ENCODE assay signal across 16 mouse cellular contexts in the genomic region with DNA sequence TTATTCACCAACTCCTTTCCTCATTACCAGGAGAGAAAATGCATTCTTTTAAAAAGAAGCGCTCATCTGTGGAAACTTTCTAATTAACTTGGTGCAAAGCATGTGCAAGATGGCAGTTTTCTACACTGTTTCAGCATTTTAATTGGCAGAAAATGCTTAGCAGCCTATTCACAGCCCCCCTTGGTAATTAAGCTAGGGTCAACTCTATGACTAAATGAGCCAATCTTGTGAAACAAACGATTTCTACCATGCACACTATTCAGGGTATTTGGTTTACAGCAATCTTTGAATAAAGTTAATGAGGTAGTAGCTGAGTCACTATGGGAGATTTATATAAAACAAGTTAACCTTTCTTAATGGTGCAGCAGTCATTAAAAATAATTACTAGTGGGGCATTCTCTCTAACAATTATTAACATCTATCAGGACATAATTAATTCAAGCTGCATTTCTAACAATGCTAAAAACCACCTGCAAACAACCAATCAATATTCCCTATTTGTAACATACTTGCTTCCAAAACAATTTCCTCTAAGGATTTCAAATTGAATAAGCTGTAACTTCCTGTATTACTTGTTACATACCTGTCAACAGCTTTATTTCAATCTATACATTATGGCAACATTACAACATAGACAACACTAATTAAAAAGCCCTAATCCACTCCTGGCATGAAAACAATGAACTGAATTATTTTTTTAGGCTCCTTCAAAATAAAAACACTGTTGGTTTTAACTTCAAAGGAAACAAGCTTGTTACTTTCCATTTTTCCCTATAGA.
DNase-seq lines count a peak whose midpoint lies in the region; ATAC-seq lines count a peak whose summit lies in the region.
"Had no signal": no experiment of that assay in that cellular context is flagged by ENCODE, and none has a peak within 500 bp of the region (broad histone marks: within the 10 kb centered on the region; RNA-seq: fewer than 3 reads in every experiment).

No protein-coding gene starts in this region.

- 0 out of 2 replicates have a peak, but pooled peaks cover 4% of the 10 kb centered on the region for H3K4me1 ChIP-seq in limb, embryonic 11.5 days (ENCODE audit: control insufficient read depth, insufficient read depth, low read length)
- peaks cover 22% of the 10 kb centered on the region for H3K4me1 ChIP-seq in limb, embryonic 10.5 days
- H3K4me1 ChIP-seq in hindbrain, embryonic 16.5 days (ENCODE audit: control insufficient read depth, insufficient read depth, low read depth, low read length): no peaks in the 10 kb centered on the region
- peaks cover 6% of the 10 kb centered on the region; the same call in 1 of the 2 replicates for H3K4me1 ChIP-seq in neural tube, embryonic 15.5 days
- H3K4me1 ChIP-seq: heart, embryonic 15.5 days; lung, embryonic 15.5 days had no signal

- H3K4me2 ChIP-seq in limb, embryonic 11.5 days (ENCODE audit: low read depth, severe bottlenecking): no peak overlapping the region
- no peak overlapping the region for H3K4me2 ChIP-seq in hindbrain, embryonic 16.5 days (ENCODE audit: low read length)
- H3K4me2 ChIP-seq in neural tube, embryonic 15.5 days: no peak overlapping the region
- H3K4me2 ChIP-seq: heart, embryonic 15.5 days; liver, embryonic 11.5 days; lung, embryonic 15.5 days had no signal

- peak; percentile 79 for ATAC-seq in limb, embryonic 11.5 days (ENCODE audit: insufficient number of reproducible peaks, low FRiP score, low TSS enrichment, low read depth)
- ATAC-seq in hindbrain, embryonic 16.5 days: peak; percentile 86
- ATAC-seq in neural tube, embryonic 15.5 days (ENCODE audit: low FRiP score): peak; percentile 86

- no peaks in the 10 kb centered on the region for H3K27me3 ChIP-seq in limb, embryonic 11.5 days (ENCODE audit: control insufficient read depth, insufficient read depth, low read length)
- no peaks in the 10 kb centered on the region for H3K27me3 ChIP-seq in limb, embryonic 10.5 days (ENCODE audit: low read depth, poor library complexity, severe bottlenecking)
- no peaks in the 10 kb centered on the region for H3K27me3 ChIP-seq in hindbrain, embryonic 16.5 days (replicated peaks; ENCODE audit: control insufficient read depth, insufficient read depth, low read length)
- H3K27me3 ChIP-seq in neural tube, embryonic 15.5 days (replicated peaks): no peaks in the 10 kb centered on the region
- H3K27me3 ChIP-seq: CH12.LX; heart, embryonic 15.5 days; lung, embryonic 15.5 days; megakaryocyte, embryonic 14.5 days had no signal

- 21% methylated on average over 2 of the region's 2 CpGs for WGBS in limb, embryonic 11.5 days
- 32% methylated on average over 2 of the region's 2 CpGs for WGBS in limb, embryonic 10.5 days
- WGBS in hindbrain, embryonic 16.5 days: 31% methylated on average over 2 of the region's 2 CpGs
- WGBS in neural tube, embryonic 15.5 days: 21% methylated on average over 2 of the region's 2 CpGs

- no peak overlapping the region for H3K4me3 ChIP-seq in limb, embryonic 11.5 days (ENCODE audit: low read depth, low read length)
- H3K4me3 ChIP-seq in limb, embryonic 10.5 days: no peak overlapping the region
- no peak overlapping the region for H3K4me3 ChIP-seq in hindbrain, embryonic 16.5 days (ENCODE audit: low read length)
- H3K4me3 ChIP-seq in neural tube, embryonic 15.5 days (replicated peaks): no peak overlapping the region
- H3K4me3 ChIP-seq: heart, embryonic 15.5 days; lung, embryonic 15.5 days; megakaryocyte, embryonic 14.5 days had no signal

- peak; percentile 19 for DNase-seq in embryo, embryonic 10.5 days (ENCODE audit: low spot score)
- no peak for DNase-seq in embryo, embryonic 9.5 days (ENCODE audit: extremely low spot score)
- DNase-seq in limb, embryonic 11.5 days (ENCODE audit: low spot score): no peak
- no peak for DNase-seq in limb, embryonic 10.5 days (ENCODE audit: low spot score)
- no peak for DNase-seq in gastrocnemius, adult 18-20 months (ENCODE audit: low spot score)
- DNase-seq in T-cell, adult 2 months (ENCODE audit: low spot score): no peak
- DNase-seq: cerebellum, adult 9-10 months; gastrocnemius, postnatal 25 days; thymus, postnatal 4 days had no signal

- H3K27ac ChIP-seq in limb, embryonic 11.5 days (replicated peaks; ENCODE audit: low read depth, low read length): no peak overlapping the region
- no peak overlapping the region for H3K27ac ChIP-seq in limb, embryonic 10.5 days
- H3K27ac ChIP-seq in hindbrain, embryonic 16.5 days (ENCODE audit: low read depth, low read length): no peak overlapping the region
- H3K27ac ChIP-seq in neural tube, embryonic 15.5 days (replicated peaks): no peak overlapping the region
- H3K27ac ChIP-seq: heart, embryonic 15.5 days; lung, embryonic 15.5 days had no signal

- no peaks in the 10 kb centered on the region for H3K9me3 ChIP-seq in limb, embryonic 11.5 days (ENCODE audit: control insufficient read depth, low read length)
- H3K9me3 ChIP-seq in limb, embryonic 10.5 days (replicated peaks): no peaks in the 10 kb centered on the region
- no peaks in the 10 kb centered on the region for H3K9me3 ChIP-seq in hindbrain, embryonic 16.5 days (ENCODE audit: control insufficient read depth, low read length)
- no peaks in the 10 kb centered on the region for H3K9me3 ChIP-seq in neural tube, embryonic 15.5 days (replicated peaks)
- H3K9me3 ChIP-seq: heart, embryonic 15.5 days; lung, embryonic 15.5 days; megakaryocyte, embryonic 14.5 days had no signal

- peaks cover 7% of the 10 kb centered on the region; the same call in 1 of the 2 replicates for H3K36me3 ChIP-seq in limb, embryonic 11.5 days (ENCODE audit: control insufficient read depth, insufficient read depth, low read length)
- H3K36me3 ChIP-seq in limb, embryonic 10.5 days: peaks cover 56% of the 10 kb centered on the region
- H3K36me3 ChIP-seq in hindbrain, embryonic 16.5 days (ENCODE audit: control insufficient read depth, insufficient read depth, low read length): peaks cover 5% of the 10 kb centered on the region; the same call in 1 of the 2 replicates
- peaks cover 10% of the 10 kb centered on the region for H3K36me3 ChIP-seq in neural tube, embryonic 15.5 days

- H3K9ac ChIP-seq in limb, embryonic 11.5 days (ENCODE audit: low read length): no peak overlapping the region
- H3K9ac ChIP-seq in hindbrain, embryonic 16.5 days (ENCODE audit: low read depth, low read length): no peak overlapping the region
- no peak overlapping the region for H3K9ac ChIP-seq in neural tube, embryonic 15.5 days (replicated peaks)
- H3K9ac ChIP-seq: heart, embryonic 15.5 days; lung, embryonic 15.5 days had no signal
